Mouse (Mus musculus): ENCODE measurements at regions not wholly inside any gene's neighbourhood (a gene's known extent, or its start where the extent isn't known, plus 50 kb on each side); places are given as distances from the start of the nearest gene placed in this dataset.
"Not testable (repeated sequence)": the region's sequence is repeated elsewhere in the genome, so short reads cannot be mapped to it uniquely, and the experiment has no call there.

DNA sequence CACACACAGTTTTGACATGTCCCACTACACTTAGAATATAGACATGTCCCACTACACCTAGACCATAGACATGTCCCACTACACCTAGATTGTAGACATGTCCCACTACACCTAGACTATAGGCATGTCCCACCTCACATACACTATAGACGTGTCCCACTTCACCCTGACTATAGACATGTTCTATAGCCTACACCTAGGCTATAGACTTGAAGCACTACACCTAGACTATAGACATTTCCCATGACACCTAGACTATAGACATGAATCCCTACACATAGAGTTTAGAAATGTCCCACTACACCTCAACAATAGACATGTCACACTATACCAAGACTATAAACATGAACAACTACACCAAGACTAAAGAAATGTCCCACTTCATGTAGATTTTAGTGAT lies 2580.9 kb downstream of the Gm37988 start:
- Histone ChIP-seq H3K4me3 (ENCODE audit: insufficient read depth, low read length) (no peak overlapping the region), H3K27ac (ENCODE audit: insufficient read depth, low read length) (no peak overlapping the region), H3K4me1 (ENCODE audit: control insufficient read depth, insufficient read depth, low read length) (no peaks in the 10 kb centered on the region)
- TF ChIP-seq POLR2A (IDR thresholded peaks at IDR 0.05; ENCODE audit: extremely low read depth, insufficient read depth, low read length) (no peak), CTCF (IDR thresholded peaks at IDR 0.05; ENCODE audit: extremely low read depth, insufficient read depth, low read length) (no peak)

DNA sequence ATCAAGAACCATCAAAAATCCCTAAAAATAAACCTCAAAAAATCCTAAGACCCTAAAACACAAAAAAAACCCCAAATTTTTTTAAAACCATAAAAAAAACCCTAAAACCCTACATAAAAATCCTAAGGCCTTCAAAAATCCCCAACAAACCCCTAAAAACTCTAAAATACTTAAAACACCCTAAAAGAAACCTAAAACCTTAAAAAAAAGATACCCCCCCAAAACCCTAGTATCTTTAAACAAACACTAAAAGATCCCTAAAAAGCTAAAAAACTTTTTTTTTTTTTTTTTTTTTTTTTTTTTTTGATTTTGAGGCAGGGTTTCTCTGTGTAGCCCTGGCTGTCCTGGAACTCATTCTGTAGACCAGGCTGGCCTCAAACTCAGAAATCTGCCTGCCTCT lies 2585.8 kb downstream of the Gm37988 start:
- Histone ChIP-seq H3K4me1 (ENCODE audit: control insufficient read depth, insufficient read depth, low read length) (no peaks in the 10 kb centered on the region), H3K4me3 (ENCODE audit: insufficient read depth, low read length) (no peak overlapping the region), H3K27ac (ENCODE audit: insufficient read depth, low read length) (no peak overlapping the region)
- no peak for TF ChIP-seq POLR2A (IDR thresholded peaks at IDR 0.05; ENCODE audit: extremely low read depth, insufficient read depth, low read length)
- no peak for TF ChIP-seq CTCF (IDR thresholded peaks at IDR 0.05; ENCODE audit: extremely low read depth, insufficient read depth, low read length)

DNA sequence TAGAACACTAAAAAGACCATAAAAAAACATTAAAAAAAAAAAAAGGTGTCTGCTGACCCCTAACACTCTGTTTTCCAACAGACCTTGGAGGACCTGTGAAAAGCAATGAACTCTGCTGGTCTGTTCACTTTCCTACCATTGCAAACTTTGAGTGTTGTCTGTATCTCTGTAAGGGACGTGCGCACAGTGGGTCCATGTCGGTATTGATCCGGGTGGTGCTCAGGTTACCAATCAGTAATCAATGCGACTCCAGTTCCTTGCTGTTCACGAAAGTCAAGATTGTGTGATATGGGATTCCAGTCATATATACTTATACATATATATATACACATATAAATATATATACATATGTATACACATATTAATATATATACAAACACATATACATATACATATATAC lies 2586.5 kb downstream of the Gm37988 start:
- TF ChIP-seq POLR2A (IDR thresholded peaks at IDR 0.05; ENCODE audit: extremely low read depth, insufficient read depth, low read length), result no peak
- TF ChIP-seq CTCF (IDR thresholded peaks at IDR 0.05; ENCODE audit: extremely low read depth, insufficient read depth, low read length), result no peak
- Histone ChIP-seq H3K4me1 (ENCODE audit: control insufficient read depth, insufficient read depth, low read length) (no peaks in the 10 kb centered on the region), H3K4me3 (ENCODE audit: insufficient read depth, low read length) (no peak overlapping the region), H3K27ac (ENCODE audit: insufficient read depth, low read length) (no peak overlapping the region)

DNA sequence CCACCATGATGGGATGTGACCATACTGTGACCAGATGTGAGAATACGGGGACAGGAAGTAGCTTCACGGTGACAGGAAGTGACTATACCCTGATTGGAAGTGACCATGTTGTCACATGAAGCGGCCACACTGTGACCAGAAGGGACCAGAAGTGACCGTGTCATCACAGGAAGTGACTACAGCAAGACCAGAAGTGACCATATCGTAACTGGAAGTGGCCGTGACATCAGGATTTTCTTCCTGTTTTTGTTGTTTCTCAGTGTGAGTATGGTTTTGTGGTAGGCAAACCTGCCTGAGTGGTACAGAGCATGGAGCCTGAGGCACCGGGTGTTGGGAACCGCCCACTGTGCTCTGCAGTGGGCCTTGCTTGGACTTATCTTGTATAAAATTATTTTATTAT lies 2587.8 kb downstream of the Gm37988 start:
- TF ChIP-seq CTCF (IDR thresholded peaks at IDR 0.05; ENCODE audit: extremely low read depth, insufficient read depth, low read length) (no peak), POLR2A (IDR thresholded peaks at IDR 0.05; ENCODE audit: extremely low read depth, insufficient read depth, low read length) (no peak)
- Histone ChIP-seq H3K27ac (ENCODE audit: insufficient read depth, low read length) (no peak overlapping the region), H3K4me3 (ENCODE audit: insufficient read depth, low read length) (no peak overlapping the region)

DNA sequence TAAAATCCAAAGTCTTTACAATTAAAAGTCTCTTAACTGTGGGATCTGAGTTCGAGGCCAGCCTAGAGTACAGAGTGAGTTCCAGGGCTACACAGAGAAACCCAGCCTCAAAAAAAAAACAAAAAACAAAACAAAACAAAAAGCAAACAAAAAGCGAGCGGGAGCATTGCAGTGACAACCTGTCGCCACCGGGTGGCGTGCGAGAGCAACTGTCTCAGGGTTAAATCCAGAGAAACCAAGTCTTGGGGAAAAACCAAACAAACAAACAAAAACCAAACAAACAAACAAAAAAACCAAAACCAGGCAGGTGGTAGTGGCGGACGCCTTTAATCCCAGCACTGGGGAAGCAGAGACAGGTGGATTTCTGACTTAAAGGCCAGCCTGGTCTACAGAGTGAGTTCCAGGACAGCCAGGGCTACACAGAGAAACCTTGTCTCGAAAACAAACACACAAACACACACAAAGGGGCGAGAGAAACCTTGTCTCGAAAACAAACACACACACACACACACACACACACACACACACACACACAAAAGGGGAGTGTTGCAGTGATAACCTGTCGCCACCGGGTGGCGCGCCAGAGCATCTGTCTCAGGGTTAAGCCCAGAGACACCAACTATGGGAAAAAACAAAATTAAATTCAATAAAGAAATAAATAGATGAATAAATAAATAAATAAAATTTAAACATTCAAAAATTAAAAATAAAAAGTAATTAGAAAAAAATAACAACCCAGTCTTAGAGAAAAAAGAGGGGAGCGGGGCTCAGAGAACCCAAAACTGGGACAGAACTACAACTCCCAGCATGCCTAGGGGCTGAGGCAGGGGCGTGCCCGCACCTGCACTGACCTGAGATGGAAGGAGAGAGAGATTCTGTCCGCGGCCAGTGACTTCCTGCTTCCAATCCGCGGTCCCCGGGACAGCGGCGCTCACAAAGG lies 2589.4 kb downstream of the Gm37988 start:
- H3K4me1 ChIP-seq (ENCODE audit: control insufficient read depth, insufficient read depth, low read length), result no peaks in the 10 kb centered on the region

More for the DNA sequence above, 2587.8 kb downstream of the Gm37988 start:
- no peaks in the 10 kb centered on the region for H3K4me1 ChIP-seq (ENCODE audit: control insufficient read depth, insufficient read depth, low read length)

DNA sequence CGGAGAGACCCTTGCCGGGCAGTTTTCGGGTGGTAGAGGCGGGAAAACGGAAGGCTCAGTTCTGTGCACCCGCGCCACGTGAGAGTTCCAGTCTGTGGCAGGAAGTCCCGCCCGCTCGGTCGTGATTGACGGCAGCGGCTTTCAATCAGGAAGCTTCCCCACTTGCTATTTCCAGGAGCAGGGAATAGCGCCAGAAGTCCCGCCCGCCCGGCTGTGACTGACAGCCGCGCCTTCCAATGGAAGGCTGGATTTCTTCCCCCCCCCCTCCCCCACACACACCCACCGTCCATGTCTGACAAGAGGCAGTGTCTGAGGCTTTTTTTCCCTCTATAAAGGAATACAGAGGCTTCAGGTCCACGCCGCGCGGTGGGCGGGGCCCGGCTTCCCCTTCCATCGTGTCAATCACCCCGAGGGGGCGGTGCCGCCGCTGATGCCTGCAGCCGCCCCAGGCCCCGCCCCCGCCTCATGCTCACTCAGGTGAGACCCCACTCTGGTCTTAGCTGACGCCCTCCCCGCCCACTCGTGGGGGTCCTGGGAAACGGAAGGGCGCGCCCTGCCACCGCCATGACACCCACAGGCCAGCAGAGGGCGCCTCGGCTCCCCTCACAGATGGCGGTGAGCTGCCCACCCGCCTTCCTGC lies 2590.2 kb downstream of the Gm37988 start:
- Histone ChIP-seq H3K4me1 (ENCODE audit: control insufficient read depth, insufficient read depth, low read length) (no peaks in the 10 kb centered on the region), H3K27ac (ENCODE audit: insufficient read depth, low read length) (peak overlapping the region; percentile 94), H3K4me3 (ENCODE audit: insufficient read depth, low read length) (peak overlapping the region; percentile 84)
- TF ChIP-seq CTCF (IDR thresholded peaks at IDR 0.05; ENCODE audit: extremely low read depth, insufficient read depth, low read length) (peak; percentile 32; the same call in 1 of the 2 replicates), POLR2A (IDR thresholded peaks at IDR 0.05; ENCODE audit: extremely low read depth, insufficient read depth, low read length) (no peak)

More for the DNA sequence above, 2589.4 kb downstream of the Gm37988 start:
- TF ChIP-seq CTCF (IDR thresholded peaks at IDR 0.05; ENCODE audit: extremely low read depth, insufficient read depth, low read length) (peak; percentile 74), POLR2A (IDR thresholded peaks at IDR 0.05; ENCODE audit: extremely low read depth, insufficient read depth, low read length) (no peak)
- peak overlapping the region; percentile 84 for H3K4me3 ChIP-seq (ENCODE audit: insufficient read depth, low read length)
- H3K27ac ChIP-seq (ENCODE audit: insufficient read depth, low read length), result peak overlapping the region; percentile 94

DNA sequence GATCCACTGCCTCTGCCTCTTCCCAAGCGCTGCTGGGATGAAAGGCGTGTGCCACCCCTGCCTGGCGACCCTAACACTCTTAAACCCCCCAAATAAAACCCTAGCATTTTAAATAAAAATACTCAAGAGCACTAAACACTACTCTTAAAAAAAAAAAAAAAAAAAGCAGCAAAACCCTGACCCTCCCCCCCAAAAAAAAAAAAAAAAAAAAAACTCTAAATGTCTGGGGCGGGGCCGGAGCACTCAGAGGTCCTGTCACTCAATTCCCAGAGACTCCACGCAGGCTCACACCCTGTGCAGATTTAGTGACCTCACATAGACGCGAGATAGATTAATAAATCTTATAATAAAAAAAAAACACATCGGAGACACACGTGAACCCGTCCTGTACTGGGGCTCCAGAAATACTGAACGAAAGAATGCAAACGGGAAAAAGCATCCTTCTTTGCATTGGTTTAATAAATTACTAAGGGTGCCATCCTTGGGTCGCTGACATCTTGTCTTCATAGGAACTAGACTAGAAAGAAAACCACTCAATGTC lies 2591.1 kb downstream of the Gm37988 start:
- Histone ChIP-seq H3K4me1 (ENCODE audit: control insufficient read depth, insufficient read depth, low read length) (no peaks in the 10 kb centered on the region), H3K4me3 (ENCODE audit: insufficient read depth, low read length) (peak overlapping the region; percentile 84), H3K27ac (ENCODE audit: insufficient read depth, low read length) (no peak overlapping the region)
- TF ChIP-seq CTCF (IDR thresholded peaks at IDR 0.05; ENCODE audit: extremely low read depth, insufficient read depth, low read length) (no peak), POLR2A (IDR thresholded peaks at IDR 0.05; ENCODE audit: extremely low read depth, insufficient read depth, low read length) (no peak)

DNA sequence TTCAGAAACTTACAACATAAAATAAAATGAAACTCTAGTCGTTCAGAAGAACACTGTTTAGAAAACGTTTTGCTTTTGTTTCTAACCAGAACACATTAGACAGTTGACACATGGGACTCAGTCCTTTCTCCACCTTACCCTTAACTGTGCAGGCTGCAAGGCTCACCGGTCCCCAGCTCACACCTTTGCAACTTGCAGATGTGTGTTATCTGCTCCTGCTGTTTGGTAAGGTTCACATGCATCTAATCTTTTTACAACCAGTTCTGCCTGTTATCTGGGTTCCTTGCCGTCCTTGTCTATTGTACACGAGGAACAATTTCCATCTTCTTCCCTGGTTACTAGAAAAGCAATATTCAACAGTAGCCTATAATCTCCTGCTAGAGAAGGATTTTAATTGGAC lies 2598.0 kb downstream of the Gm37988 start:
- H3K4me1 ChIP-seq (ENCODE audit: control insufficient read depth, insufficient read depth, low read length); H3K4me3 ChIP-seq (ENCODE audit: insufficient read depth, low read length); H3K27ac ChIP-seq (ENCODE audit: insufficient read depth, low read length): not testable (repeated sequence)

DNA sequence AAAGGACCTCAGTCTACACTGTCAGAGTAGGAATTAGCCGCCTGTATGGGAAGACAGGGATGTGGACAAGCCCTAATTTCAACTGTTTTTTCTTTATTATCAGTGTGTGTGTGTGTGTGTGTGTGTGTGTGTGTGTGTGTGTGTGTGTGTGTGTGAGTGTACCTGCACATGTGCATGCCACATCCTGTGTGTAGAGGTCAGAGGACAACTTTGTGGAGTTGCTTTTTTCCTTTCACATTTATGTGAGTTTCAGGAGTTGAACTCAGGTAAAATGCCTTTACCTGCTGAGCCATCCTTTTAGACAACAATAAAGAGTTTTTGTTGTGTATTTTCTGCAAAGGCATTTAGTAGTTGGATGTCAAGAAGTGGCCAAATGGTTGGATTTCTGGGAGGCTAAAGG lies 2606.8 kb downstream of the Gm37988 start:
- no peak overlapping the region for H3K27ac ChIP-seq (ENCODE audit: insufficient read depth, low read length)
- H3K4me3 ChIP-seq (ENCODE audit: insufficient read depth, low read length), result no peak overlapping the region
- no peak for TF ChIP-seq CTCF (IDR thresholded peaks at IDR 0.05; ENCODE audit: extremely low read depth, insufficient read depth, low read length)
- no peak for TF ChIP-seq POLR2A (IDR thresholded peaks at IDR 0.05; ENCODE audit: extremely low read depth, insufficient read depth, low read length)
- no peaks in the 10 kb centered on the region for H3K4me1 ChIP-seq (ENCODE audit: control insufficient read depth, insufficient read depth, low read length)

Measured in cortical plate, adult 2 months (tissue).